Mouse (Mus musculus) frontal cortex, postnatal 36 days (tissue): ENCODE measurements around the gene Git1.
"Not testable (repeated sequence)": the region's sequence is repeated elsewhere in the genome, so short reads cannot be mapped to it uniquely, and the experiment has no call there.

ENCODE experiments used
- DNase-seq, 2 experiments: peaks; one replicate each; pipeline ENCODE4 v3.0.0; 2022; ENCODE audit warnings: low spot score in 2 of 2

The Git1 gene

DNA sequence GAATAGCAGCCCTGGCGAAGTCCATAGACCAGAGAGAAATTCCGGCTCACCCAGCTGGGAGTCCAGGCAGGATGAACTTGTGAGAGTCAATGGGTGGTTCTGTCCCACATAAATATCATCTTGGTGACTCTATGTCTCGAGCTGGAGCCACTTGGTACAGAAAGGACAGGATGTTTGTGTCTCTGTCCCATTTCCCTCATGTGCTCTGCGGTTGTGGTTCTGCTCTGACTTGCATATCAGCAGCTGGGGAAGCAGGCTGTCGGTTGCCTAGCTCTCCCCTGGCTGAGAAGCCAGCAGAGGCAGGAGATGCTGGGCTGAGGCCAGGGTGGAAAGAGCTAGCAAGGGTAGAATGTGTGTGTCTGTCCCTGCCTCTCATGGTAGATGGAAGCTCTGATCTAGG, 25.7 kb downstream of the Git1 start, which contains the start of gene Gm10392:
Gene Gm10392, minus strand, starts transcription at position 156 of the 400 bp plus-strand sequence.
- no peak for DNase-seq

DNA sequence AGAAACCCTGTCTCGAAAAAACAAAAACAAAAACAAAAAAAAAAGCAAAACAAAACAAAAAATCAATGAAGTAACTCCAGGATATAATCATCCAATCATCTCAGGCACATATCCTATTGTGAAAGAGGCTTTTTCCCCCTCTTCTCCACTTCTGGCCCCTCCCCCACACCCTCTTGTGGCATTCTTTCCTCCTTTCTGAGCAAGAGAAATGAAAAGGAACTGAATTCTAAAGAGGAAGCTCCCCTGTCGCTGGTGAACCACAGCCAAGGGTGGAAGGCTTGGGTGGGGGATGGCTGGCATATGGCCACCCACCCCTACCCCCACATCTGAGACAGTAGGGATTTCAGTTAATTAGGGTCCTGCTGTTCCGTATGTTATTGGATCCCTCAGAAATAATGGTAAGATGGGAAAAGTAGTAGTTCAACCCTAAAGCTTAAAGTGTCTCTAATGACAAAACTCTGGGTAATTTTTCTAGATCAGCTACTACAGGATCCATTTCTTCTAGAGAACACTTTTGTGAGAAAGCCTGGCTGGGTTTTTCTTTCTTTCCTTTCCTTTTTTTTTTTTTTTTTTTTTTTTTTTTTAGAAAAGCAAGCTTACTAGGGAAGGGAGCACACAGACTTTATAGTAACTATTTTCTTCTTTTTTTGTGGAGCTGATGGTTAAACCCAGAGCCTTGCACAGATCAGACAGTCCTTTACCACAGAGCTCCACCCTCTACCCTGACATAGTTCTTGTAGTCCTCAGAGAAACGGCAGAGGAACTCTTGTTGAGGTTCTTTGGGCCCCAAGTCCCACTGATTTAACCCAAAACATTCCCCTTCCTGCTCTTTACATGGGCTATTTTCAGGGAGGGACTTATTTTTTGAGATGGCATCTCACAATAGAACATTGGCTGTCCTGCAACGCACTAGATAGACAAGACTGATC, 27.5 kb downstream of the Git1 start:
- DNase-seq, result no peak

DNA sequence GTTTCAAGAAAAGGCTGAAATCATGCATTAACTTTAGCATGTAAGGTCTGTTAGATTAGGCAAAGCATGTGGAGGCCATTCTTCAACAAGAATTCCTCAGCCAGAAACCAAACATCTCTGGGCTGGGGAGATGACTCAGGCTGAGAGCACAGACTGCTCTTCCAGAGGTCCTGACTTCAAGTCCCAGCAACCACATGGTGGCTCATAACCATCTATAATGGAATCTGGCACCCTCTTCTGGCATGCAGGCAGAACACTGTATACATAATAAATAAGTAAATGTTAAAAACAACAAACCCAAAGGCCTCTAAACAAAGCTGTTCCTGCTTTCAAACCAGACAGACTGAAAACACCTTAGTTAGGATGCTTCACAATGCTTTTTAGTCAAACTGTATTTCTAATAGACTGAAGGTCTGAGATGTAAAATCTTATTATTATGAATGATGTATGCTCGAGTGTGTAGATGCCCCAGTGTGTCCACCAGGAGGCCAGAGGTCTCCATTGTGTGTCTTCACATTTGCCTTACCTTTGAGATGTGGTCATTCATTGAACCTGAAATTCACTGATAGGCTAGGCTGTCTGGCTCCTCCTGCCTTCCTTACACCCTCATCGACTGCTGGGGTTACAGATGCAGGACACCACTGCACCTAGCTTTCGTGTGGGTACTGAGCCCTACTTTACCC, 32.6 kb downstream of the Git1 start:
- DNase-seq, result no peak

DNA sequence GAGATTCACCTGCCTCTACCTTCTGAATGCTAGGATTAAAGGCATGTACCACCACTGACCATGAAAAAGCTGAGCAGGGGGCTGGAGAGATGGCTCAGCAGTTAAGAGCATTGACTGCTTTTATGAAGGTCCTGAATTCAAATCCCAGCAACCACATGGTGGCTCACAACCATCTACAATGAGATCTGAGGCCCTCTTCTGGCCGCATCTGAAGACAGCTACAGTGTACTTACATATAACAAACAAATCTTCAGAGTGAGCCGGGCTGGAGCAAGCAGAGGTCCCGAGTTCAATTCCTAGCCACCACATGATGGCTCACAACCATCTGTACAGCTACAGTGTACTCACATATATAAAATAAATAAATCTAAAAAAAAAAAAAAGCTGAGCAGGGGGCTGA, 35.1 kb downstream of the Git1 start:
- DNase-seq, result not testable (repeated sequence)

DNA sequence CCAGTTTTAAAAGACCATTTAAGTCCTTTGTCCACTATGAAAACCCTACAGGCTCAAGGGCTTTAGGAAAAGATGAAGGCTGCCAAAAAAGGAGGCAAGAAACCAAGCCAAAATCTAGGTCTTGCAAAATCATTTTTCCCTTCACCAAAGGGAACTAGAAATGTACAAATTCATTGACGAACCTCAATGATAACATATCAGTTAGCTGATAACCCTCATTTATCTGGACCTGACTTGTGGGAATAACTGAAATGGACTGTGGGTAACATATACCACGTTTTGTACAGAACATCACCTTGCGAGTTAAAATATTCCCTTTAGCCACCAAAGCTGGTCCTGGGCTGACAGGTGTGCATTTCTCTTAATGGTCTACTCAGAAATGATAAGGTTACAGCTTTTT, 36.3 kb downstream of the Git1 start:
- no peak for DNase-seq

DNA sequence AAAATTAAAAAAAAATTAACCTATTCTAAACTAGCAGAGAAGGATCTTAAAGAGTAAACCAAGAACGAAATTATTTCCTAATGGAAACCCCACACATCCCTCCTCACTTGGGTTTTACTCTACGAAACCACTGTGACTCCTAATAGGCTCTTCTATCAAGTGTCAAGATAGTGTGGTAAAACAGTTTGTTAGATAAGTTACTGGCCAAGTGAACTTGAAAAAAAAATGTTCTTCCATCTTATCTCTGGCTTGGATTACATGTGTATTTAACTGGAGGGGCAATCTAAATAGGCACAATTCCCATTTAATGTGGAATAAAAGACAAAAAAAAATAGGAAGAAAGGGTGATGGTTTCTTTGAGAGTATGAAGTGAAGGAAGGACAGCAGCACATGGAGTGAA, 37.5 kb downstream of the Git1 start:
- no peak for DNase-seq

DNA sequence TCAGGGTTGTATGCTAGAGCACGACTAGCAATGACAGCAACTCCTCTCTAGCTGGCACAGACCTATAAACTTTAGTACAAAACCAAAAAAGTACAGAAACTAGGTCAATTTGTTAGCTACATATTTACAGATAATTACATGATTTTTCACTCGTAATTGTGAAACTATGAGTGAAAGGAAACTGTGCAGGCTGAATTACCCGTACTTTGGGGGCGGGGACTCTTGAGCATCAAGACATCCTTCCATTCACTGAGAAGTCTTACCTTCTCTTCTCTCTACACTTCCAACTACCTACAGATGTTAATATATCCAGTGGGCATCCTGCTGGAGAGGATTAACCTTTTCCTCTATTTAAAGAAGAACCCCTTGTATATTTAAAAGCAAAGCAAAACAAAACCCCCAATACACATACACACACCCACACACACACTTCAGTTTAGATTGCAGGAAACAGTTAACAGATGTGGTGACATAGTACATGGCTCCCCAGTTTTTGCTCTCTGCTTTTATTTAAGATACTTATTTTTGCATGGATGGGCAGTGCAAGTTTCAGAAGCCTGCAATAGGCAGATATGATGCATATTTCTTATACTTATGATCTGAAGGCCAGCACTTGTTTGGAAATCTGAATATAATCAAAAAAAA, 39.0 kb downstream of the Git1 start:
- DNase-seq, result no peak

DNA sequence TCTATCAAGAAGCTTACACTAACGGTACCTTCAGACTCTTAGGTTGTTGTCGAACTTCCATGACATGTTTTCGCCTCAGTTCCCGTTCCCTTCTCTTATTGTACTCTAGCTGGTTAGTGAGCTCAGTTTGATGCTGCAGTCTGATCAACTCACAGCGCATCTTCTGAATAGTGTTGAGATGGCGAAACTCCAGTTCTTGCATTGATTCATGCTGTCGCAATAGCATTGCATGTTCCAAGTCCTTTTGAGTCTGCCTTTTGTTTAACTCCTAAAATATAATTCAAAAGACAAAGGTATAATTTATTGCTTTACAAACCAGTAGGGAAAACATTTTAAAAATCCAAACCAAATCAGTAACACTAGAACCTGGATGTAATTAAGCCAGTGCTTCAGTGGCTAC, 51.9 kb downstream of the Git1 start:
- DNase-seq, result no peak
